Mouse (Mus musculus) testis, postnatal 14 days (tissue): Measurements from ENCODE around the gene Neurl2.
"Not testable (repeated sequence)": the region's sequence is repeated elsewhere in the genome, so short reads cannot be mapped to it uniquely, and the experiment has no call there.

Experiments
- DNase-seq: peaks from one replicate; pipeline ENCODE4 v3.0.0; 2021; ENCODE audit warnings: low spot score

Neurl2 gene

GRCm38 (mm10) chr2:164857842-164858553 lies 24.7 kb upstream of the Neurl2 start:
- DNase-seq: no peak

- peak; percentile 39 for DNase-seq
Observed at GRCm38 (mm10) chr2:164857101-164857821, 24.0 kb upstream of the Neurl2 start, which contains the start of gene Pltp. Pltp (minus strand) TSS chr2:164857711.

DNA sequence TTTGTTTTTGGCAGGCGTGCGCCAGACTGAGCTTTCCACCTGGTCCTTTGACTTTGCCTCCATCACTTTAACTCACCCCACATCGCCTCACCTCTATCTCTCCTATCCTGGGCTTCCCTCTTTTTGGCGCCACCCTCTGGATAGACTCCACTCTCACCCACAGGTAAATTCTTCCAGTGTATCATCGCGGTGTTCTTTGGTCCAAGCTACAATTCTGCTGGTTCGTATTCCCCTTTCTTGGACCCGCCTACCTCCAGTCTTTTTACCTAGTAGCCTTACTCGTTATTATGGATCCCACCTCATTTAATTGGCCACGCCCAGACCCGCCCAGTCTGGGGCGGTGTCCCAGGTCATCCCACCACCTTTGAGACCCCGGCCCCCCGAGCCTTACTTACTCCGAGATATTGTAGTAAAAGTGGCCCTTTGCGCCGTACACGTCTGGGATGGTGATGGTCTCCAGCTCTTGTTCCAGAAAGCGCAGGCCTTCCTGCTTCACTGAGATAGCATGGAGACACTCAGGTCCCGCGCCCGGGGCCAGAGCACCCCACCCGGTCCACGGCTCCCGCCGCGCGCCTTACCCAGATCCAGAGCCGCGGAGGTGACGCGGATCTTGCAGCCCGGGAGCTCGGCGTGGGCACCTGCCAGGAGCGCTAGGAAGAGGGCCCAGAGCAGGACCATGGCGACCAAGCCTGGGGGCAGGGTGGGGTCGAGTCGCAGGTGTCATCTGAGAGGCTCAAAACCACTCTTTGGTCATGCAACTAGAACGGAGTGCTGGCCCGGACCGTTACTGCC lies 23.2 kb upstream of the Neurl2 start:
- DNase-seq: no peak

GRCm38 (mm10) chr2:164855572-164855971 lies 22.3 kb upstream of the Neurl2 start:
- DNase-seq: not testable (repeated sequence)

DNA sequence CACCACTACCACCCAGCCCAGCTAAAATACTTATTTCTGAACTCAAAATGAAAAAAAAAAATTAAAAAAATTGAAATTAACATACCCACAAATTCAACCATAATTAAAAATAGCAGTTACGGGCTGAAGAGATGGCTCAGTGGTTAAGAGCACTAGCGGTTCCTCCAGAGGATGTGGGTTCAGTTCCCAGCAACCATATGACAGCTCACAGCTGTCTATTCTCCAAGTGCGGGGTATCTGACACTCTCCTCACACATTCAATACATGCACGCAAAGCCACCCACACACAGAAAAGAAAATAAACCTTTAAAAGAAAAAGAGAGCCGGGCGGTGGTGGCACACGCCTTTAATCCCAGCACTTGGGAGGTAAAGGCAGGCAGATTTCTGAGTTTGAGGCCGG lies 16.8 kb upstream of the Neurl2 start:
- DNase-seq: no peak

DNA sequence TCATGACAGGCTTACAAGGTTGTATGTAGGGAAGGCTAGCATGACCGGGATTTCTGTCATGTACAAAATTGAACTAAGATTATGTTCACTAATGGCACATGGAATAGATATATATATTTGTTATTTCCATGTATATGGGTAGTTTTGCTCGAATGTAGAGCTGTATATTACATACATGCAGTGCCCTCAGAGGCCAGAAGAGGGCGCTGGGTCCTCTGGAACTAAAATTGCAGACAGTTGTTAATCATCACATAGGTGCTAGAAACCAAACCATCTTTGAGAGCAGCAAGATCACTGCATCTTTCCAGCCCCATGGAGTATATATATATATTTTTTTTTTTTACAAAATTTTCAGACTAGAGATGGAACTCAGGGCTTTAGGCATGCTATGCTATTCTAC lies 12.5 kb upstream of the Neurl2 start:
- no peak for DNase-seq

- DNase-seq: no peak
Observed at GRCm38 (mm10) chr2:164835164-164835563, 1.9 kb upstream of the Neurl2 start.

GRCm38 (mm10) chr2:164834531-164834930 lies 1.3 kb upstream of the Neurl2 start:
- no peak for DNase-seq

- DNase-seq: peak; percentile 62
Observed at GRCm38 (mm10) chr2:164832748-164833301, 431 bp downstream of the Neurl2 start, which contains the start of gene Ctsa. Ctsa (plus strand) TSS chr2:164832873.

DNA sequence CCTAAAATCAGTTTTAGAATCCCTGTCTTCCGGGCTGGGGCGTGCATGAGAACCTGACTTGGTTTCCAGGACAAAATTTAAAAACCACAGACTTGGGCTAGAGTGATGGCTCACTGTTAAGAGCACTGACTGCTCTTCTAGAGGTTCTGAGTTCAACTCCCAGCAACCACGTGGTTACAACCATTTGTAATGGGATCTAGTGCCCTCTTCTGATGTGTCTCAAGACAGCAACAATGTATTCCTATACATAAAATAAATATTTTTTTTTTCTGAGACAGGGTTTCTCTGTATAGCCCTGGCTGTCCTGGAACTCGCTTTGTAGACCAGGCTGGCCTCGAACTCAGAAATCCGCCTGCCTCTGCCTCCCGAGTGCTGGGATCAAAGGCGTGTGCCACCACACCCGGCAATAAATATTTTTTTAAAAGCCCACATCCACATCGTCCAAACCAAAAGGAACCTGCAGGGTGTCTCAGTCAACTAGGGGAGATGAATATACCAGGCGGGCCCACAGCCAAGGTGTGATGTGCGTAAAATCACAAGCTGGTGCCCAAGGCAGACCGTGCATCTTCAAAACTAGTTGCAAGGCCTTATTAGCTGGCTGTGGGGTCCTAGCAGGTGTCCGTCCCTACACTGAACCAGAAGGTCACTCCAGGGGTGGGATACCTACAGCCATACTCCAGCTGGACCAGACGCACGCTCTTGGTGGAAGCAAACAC lies 1.1 kb downstream of the Neurl2 start:
- DNase-seq: no peak

DNA sequence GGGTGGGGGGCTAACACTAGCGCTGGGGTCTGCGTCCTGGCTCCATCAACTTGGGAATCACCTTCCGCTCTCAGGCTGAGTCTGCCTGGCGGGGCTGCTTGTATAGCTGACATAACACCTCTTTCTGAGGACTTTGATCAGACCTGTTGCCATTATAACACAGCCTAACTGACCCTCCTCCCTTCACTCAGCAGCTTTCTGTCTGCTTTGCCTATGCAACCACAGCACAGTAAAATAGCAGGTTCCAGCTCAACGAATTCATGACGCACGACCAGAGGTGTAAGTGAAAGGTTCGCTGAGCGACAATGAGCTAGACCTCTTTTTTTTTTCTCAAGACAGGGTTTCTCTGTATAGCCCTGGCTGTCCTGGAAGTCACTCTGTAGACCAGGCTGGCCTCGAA lies 2.2 kb downstream of the Neurl2 start:
- no peak for DNase-seq

- DNase-seq: no peak
Observed at GRCm38 (mm10) chr2:164829090-164829489, 4.2 kb downstream of the Neurl2 start.

- DNase-seq: no peak
Observed at GRCm38 (mm10) chr2:164828437-164828836, 4.8 kb downstream of the Neurl2 start, which contains the start of gene Spata25. Spata25 (minus strand) TSS chr2:164828537.

DNA sequence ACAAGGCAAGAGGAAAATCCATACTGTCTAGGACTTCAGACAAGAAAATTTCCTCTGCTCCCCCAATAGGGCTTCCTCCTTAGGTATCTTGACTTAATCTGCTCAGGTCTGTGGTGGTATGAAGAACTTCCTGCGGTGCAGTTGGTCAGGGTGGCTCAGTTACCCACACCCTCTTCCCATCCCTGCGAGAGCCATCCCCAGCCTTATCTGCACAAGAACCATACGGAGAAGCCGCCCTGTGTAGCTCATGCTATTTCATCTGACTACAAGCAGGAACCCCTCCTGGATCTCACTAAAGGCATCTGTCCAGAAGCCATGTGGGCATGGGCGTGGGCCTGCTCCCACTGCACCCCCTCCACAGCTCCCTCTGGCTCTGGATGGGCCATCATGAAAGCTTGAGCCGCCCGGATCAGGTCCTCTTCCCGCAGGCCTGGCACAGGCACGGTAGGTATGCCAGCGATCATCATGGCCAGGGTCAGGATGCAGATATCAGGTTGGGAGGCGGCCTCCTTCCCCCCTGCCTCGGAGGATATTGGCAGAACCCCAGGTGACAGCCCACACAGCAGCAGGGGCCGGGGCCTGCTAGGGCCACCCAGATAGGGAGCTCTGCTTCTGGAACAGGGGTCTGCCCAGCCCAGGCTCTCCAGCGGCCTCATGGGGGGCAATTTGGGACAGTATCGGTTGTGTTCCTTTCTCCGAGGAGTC lies 6.0 kb downstream of the Neurl2 start:
- no peak for DNase-seq

DNA sequence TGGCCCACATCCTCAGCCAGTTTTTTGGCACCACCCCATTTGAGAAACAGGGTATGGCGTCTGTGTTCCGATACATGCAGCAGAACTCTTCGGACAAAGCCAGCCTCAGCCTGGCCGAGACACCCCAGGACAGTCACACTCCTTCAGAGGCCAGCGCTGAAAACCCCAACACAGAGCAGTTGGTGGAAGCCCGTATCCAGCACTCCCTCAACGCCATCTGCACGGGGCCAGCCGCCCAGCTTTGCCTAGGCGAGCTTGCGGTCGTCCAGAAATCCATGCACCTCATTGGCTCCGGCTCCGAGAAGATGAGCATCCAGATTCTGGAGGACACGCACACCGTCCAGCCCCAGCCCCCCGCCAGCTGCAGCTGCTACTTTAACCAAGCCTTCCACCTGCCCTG lies 7.7 kb downstream of the Neurl2 start:
- no peak for DNase-seq

DNA sequence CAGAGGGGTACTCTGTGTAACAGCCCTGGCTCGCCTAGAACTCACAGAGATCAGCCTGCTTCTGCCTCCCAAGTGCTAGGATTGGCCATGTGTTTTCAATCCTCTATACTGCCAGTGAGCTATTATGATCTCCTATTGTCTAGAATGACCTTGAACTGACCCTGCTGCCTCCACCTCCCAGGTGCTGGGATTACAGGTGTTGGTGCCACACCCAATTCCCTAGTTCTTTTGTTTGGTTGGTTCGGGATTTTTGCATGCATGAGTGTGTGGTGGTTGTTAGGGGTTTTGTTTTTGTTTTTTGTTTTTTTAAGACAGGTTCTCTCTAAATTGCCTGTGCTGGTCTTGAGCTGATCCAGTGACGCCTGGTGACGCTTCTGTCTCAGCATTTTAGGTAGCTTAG lies 9.3 kb downstream of the Neurl2 start:
- no peak for DNase-seq

- DNase-seq: no peak
Observed at GRCm38 (mm10) chr2:164823181-164823585, 10.1 kb downstream of the Neurl2 start.

DNA sequence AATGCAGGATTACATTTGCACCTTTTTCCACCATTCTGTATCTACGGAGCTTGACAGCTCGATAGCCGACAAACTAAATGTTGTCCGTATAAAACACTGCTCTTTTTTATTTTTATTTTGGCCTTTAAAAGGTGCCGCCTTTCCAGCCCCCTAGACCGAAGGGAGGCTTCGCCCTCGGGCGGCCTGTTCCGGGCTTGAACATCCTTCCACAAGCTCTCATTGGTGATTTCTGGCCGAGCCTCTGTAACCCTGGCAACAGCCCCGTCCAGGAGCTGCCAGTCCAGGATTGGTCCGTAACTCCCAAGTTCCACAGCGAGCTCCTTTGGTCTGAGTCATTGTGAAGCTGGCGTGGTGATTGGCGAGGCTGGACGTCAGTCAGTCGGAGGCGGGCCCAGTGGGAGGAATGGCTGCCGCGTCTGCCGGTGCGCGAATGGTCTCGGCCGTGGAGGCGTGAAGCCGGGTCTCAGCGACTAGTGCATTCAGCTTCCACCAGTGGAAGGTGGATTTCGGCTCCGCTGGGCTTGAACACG lies 10.6 kb downstream of the Neurl2 start, which contains the start of gene Zswim1:
Gene Zswim1 (plus strand): TSS at position 51 of the 530 bp plus-strand sequence.
- DNase-seq: peak; percentile 98

- no peak for DNase-seq
Observed at GRCm38 (mm10) chr2:164821060-164821459, 12.2 kb downstream of the Neurl2 start.

DNA sequence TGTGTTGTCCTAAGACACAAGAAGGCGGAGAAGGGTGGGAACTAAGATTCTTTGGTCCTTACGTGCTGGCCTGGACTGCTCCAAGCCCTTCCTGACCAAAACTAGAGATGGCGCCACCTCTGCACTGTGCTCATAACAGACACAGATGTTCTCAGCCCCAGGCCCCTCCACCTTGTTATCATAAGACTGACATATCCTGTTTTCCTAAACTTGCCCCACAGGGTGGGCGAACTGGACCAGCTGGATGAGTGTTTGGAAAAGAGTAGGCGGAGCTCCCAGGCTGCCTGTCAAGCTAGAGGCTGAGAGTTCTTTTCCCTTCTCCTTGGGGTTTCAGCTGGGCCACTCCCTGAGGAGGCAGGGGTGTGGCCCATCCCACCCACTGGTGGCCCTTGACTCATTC lies 15.6 kb downstream of the Neurl2 start:
- no peak for DNase-seq

DNA sequence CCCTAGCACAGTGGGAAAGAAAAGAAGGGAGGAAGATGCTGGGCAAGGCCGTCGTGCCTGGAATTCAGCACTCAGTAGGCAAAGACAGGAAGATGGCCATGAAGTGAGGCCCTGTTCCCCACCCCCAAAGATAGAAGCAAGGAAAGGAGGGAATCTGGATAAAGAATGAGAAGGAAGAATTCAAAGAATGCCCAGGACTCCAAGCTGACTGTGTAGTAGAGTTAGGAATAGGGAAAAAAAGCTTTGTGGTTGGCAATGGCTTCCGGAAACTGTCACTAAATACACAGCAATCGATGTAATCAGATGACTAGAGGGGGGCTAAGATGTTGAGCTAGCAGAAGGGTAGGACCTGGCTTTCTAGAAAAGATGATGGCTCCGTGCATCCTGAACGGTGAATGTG lies 16.1 kb downstream of the Neurl2 start:
- no peak for DNase-seq
